Mouse (Mus musculus) neural tube, embryonic 14.5 days (tissue): ENCODE results near the gene Rsbn1l. TPM values are rescaled to one million over a fixed set of nuclear protein-coding genes. Genes with fewer than 3 reads are reported as not detected.

Experiments
- ATAC-seq: fragments of 200-750 bp; cut with Nextera tagmentation; 2 replicates; pipeline ENCODE4 v1.8.0; 2017; ENCODE audit warnings: low read depth, mild to moderate bottlenecking, moderate TSS enrichment, moderate library complexity
- H3K27ac ChIP-seq: fragments of 300-500 bp; sonication (generic); 2 replicates; pipeline ENCODE4 v1.5.1; 2014; ENCODE audit warnings: low read depth, mild to moderate bottlenecking, control low read depth, low read length, moderate library complexity, mixed read lengths
- H3K27me3 ChIP-seq: fragments of 300-500 bp; sonication (generic); 2 replicates; pipeline ENCODE4 v1.6.1; 2014; ENCODE audit warnings: low read length; ENCODE audit not compliant: control insufficient read depth, insufficient read depth
- H3K36me3 ChIP-seq: fragments of 300-500 bp; sonication (generic); 2 replicates; pipeline ENCODE4 v1.6.1; 2014; ENCODE audit warnings: low read length, mixed read lengths; ENCODE audit not compliant: control insufficient read depth, insufficient read depth
- H3K4me1 ChIP-seq: fragments of 300-500 bp; sonication (generic); 2 replicates; pipeline ENCODE4 v1.6.1; 2014; ENCODE audit warnings: low read length; ENCODE audit not compliant: control insufficient read depth, insufficient read depth
- H3K4me2 ChIP-seq: fragments of 300-500 bp; sonication (generic); 2 replicates; pipeline ENCODE4 v1.6.1; 2014; ENCODE audit warnings: mild to moderate bottlenecking, low read depth, low read length, control low read depth
- H3K4me3 ChIP-seq: fragments of 300-500 bp; sonication (generic); 2 replicates; pipeline ENCODE4 v1.5.1; 2014; ENCODE audit warnings: low read depth, low read length, control low read depth, mixed read lengths
- H3K9ac ChIP-seq: fragments of 300-500 bp; sonication (generic); replicated peaks from 2 replicates; pipeline ENCODE4 v1.6.1; 2014; ENCODE audit warnings: low read depth, mild to moderate bottlenecking, control low read depth, low read length, mixed read lengths
- H3K9me3 ChIP-seq: fragments of 300-500 bp; sonication (generic); 2 replicates; pipeline ENCODE4 v1.6.1; 2016; ENCODE audit warnings: low read length; ENCODE audit not compliant: control insufficient read depth
- WGBS: fragments of 180-500 bp; shearing (Covaris S2); extraction: QIAGEN DNeasy Blood & Tissue Kit; methylation state at CpG from one replicate; pipeline ENCODE4 v1.1.7; 2014; 5-methylcytosine and 5-hydroxymethylcytosine counted together
- polyA plus RNA-seq: library from polyadenylated mRNA; unstranded; fragments of >200 nt; fragmentation: Nextera tagmentation; extraction: Ambion mirVana; gene quantifications from 2 replicates; pipeline ENCODE4 v1.2.1, GENCODE M21; 2014

Rsbn1l gene
- polyA plus RNA-seq, 1 experiment from 2014 or later, result 6.8 TPM

GRCm38 (mm10) chr5:20865193-20865755 is 90.9 kb downstream of the Rsbn1l start:
- no peak overlapping the region for H3K4me2 ChIP-seq
- H3K36me3 ChIP-seq, result no peaks in the 10 kb centered on the region
- 89% methylated on average over 2 of the region's 2 CpGs for WGBS
- no peaks in the 10 kb centered on the region for H3K4me1 ChIP-seq
- H3K27me3 ChIP-seq, result no peaks in the 10 kb centered on the region
- H3K9me3 ChIP-seq, result no peaks in the 10 kb centered on the region
- ATAC-seq, result no peak
- H3K4me3 ChIP-seq, result no peak overlapping the region
- no peak overlapping the region for H3K9ac ChIP-seq
- no peak overlapping the region for H3K27ac ChIP-seq

GRCm38 (mm10) chr5:20864216-20864969 is 91.8 kb downstream of the Rsbn1l start:
- Histone ChIP-seq H3K9ac (no peak overlapping the region), H3K36me3 (no peaks in the 10 kb centered on the region), H3K4me3 (no peak overlapping the region), H3K4me2 (no peak overlapping the region), H3K9me3 (no peaks in the 10 kb centered on the region), H3K27ac (no peak overlapping the region), H3K27me3 (no peaks in the 10 kb centered on the region), H3K4me1 (no peaks in the 10 kb centered on the region)
- 75% methylated on average over 4 of the region's 4 CpGs for WGBS
- ATAC-seq, result no peak

- Histone ChIP-seq H3K4me3 (no peak overlapping the region), H3K4me1 (no peaks in the 10 kb centered on the region), H3K4me2 (no peak overlapping the region), H3K27me3 (no peaks in the 10 kb centered on the region), H3K36me3 (no peaks in the 10 kb centered on the region), H3K27ac (no peak overlapping the region), H3K9me3 (no peaks in the 10 kb centered on the region), H3K9ac (no peak overlapping the region)
- WGBS, result 96% methylated on average over 2 of the region's 2 CpGs
- ATAC-seq, result no peak
These were observed 94.3 kb downstream of the Rsbn1l start for GRCm38 (mm10) chr5:20861901-20862300.

GRCm38 (mm10) chr5:20860565-20860964 is 95.6 kb downstream of the Rsbn1l start:
- Histone ChIP-seq H3K4me3 (no peak overlapping the region), H3K9ac (no peak overlapping the region), H3K27me3 (no peaks in the 10 kb centered on the region), H3K27ac (no peak overlapping the region), H3K4me2 (no peak overlapping the region), H3K9me3 (no peaks in the 10 kb centered on the region), H3K4me1 (no peaks in the 10 kb centered on the region), H3K36me3 (no peaks in the 10 kb centered on the region)
- ATAC-seq, result no peak
- WGBS, result 92% methylated on average over 4 of the region's 4 CpGs

GRCm38 (mm10) chr5:20858404-20858803 is 97.8 kb downstream of the Rsbn1l start:
- no peaks in the 10 kb centered on the region for H3K27me3 ChIP-seq
- no peaks in the 10 kb centered on the region for H3K9me3 ChIP-seq
- no peaks in the 10 kb centered on the region for H3K36me3 ChIP-seq
- H3K9ac ChIP-seq, result no peak overlapping the region
- H3K27ac ChIP-seq, result no peak overlapping the region
- no peaks in the 10 kb centered on the region for H3K4me1 ChIP-seq
- ATAC-seq, result no peak
- no peak overlapping the region for H3K4me3 ChIP-seq
- 100% methylated on average over 2 of the region's 2 CpGs for WGBS
- H3K4me2 ChIP-seq, result no peak overlapping the region

GRCm38 (mm10) chr5:20855066-20855465 is 101.1 kb downstream of the Rsbn1l start:
- Histone ChIP-seq H3K27ac (no peak overlapping the region), H3K9ac (no peak overlapping the region), H3K27me3 (no peaks in the 10 kb centered on the region), H3K4me1 (no peaks in the 10 kb centered on the region), H3K4me2 (no peak overlapping the region), H3K9me3 (no peaks in the 10 kb centered on the region), H3K36me3 (no peaks in the 10 kb centered on the region), H3K4me3 (no peak overlapping the region)
- ATAC-seq, result no peak
- 89% methylated on average over 4 of the region's 4 CpGs for WGBS

GRCm38 (mm10) chr5:20847010-20847409 is 109.2 kb downstream of the Rsbn1l start:
- H3K9me3 ChIP-seq, result no peaks in the 10 kb centered on the region
- WGBS, result 94% methylated on average over 2 of the region's 2 CpGs
- ATAC-seq, result no peak
- no peak overlapping the region for H3K4me3 ChIP-seq
- no peaks in the 10 kb centered on the region for H3K4me1 ChIP-seq
- no peak overlapping the region for H3K9ac ChIP-seq
- H3K27ac ChIP-seq, result no peak overlapping the region
- H3K27me3 ChIP-seq, result no peaks in the 10 kb centered on the region
- H3K36me3 ChIP-seq, result no peaks in the 10 kb centered on the region
- no peak overlapping the region for H3K4me2 ChIP-seq

GRCm38 (mm10) chr5:20843816-20844215 is 112.4 kb downstream of the Rsbn1l start:
- Histone ChIP-seq H3K9me3 (no peaks in the 10 kb centered on the region), H3K4me1 (no peaks in the 10 kb centered on the region), H3K9ac (no peak overlapping the region), H3K4me2 (no peak overlapping the region), H3K4me3 (no peak overlapping the region), H3K27me3 (no peaks in the 10 kb centered on the region), H3K27ac (no peak overlapping the region), H3K36me3 (no peaks in the 10 kb centered on the region)
- no peak for ATAC-seq
- WGBS, result 59% methylated on average over 2 of the region's 2 CpGs

GRCm38 (mm10) chr5:20843405-20843804 is 112.8 kb downstream of the Rsbn1l start:
- Histone ChIP-seq H3K9me3 (no peaks in the 10 kb centered on the region), H3K27ac (no peak overlapping the region), H3K9ac (no peak overlapping the region), H3K27me3 (no peaks in the 10 kb centered on the region), H3K4me1 (no peaks in the 10 kb centered on the region), H3K4me2 (no peak overlapping the region), H3K4me3 (no peak overlapping the region), H3K36me3 (no peaks in the 10 kb centered on the region)
- ATAC-seq, result no peak
- 46% methylated on average over 2 of the region's 3 CpGs for WGBS
